Mouse (Mus musculus): ENCODE measurements at regions not wholly inside any gene's neighbourhood (a gene's known extent, or its start where the extent isn't known, plus 50 kb on each side); places are given as distances from the start of the nearest gene placed in this dataset.

DNA sequence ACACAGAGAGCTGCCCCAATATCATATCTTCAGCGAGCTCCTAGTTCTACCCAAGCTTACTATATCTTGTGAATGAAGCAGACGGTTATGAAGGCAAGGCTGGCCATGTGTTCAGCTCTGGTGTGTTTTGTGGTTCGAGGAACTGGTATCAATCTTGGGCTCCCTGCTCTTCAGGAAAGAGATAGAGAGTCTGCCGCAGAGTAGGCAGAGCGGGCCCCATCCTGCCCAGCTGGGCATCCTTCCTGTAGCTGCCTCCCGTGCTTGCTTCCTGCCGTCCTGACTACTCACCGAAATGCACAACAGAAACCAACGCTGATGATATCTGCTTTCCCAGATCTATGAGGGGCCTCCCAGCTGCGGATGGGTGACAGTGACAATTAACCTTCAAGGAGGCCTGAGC is 60.3 kb downstream of the Snrpe start:
- TF ChIP-seq CTCF (IDR thresholded peaks at IDR 0.05; ENCODE audit: borderline replicate concordance, insufficient read depth, low read depth, low read length), result no peak
- no peak for TF ChIP-seq POLR2A (IDR thresholded peaks at IDR 0.05; ENCODE audit: borderline replicate concordance, insufficient read depth, low read length)
